Mouse (Mus musculus): ENCODE data around the gene Scml4.

Scml4 gene

GRCm38 (mm10) chr10:42861446-42861845, 1.3 kb downstream of the Scml4 start:
- CTCF ChIA-PET, result no interaction called here

- CTCF ChIA-PET, result interaction anchor here (0.7 kb wide), 2 partner anchors 48 to 89 kb away, joined by 3 read pairs; no protein-coding TSS in a partner anchor
These were observed 2.1 kb downstream of the Scml4 start for GRCm38 (mm10) chr10:42862102-42862740.

GRCm38 (mm10) chr10:42862806-42863205, 2.6 kb downstream of the Scml4 start:
- CTCF ChIA-PET, result interaction anchor here (0.7 kb wide), 1 partner anchor 49 kb away, joined by 3 read pairs; no protein-coding TSS in a partner anchor

- CTCF ChIA-PET, result interaction anchor here (0.6 to 1.2 kb wide), 3 partner anchors 13 to 1527 kb away, joined by 3 read pairs; no protein-coding TSS in a partner anchor
These were observed 3.6 kb downstream of the Scml4 start for GRCm38 (mm10) chr10:42863621-42864391.

- CTCF ChIA-PET, result no interaction called here
These were observed 4.5 kb downstream of the Scml4 start for GRCm38 (mm10) chr10:42864696-42865095.

GRCm38 (mm10) chr10:42868416-42868815, 8.2 kb downstream of the Scml4 start:
- CTCF ChIA-PET, result no interaction called here

- CTCF ChIA-PET, result no interaction called here
These were observed 9.3 kb downstream of the Scml4 start for GRCm38 (mm10) chr10:42869467-42869866.

GRCm38 (mm10) chr10:42872269-42873010, 12.3 kb downstream of the Scml4 start:
- CTCF ChIA-PET, result interaction anchor here (0.6 kb wide), 1 partner anchor 80 kb away, joined by 10 read pairs; no protein-coding TSS in a partner anchor

- CTCF ChIA-PET, result interaction anchor here (0.5 kb wide), 1 partner anchor 398 kb away, joined by 3 read pairs; no protein-coding TSS in a partner anchor
These were observed 13.0 kb downstream of the Scml4 start for GRCm38 (mm10) chr10:42873077-42873595.

GRCm38 (mm10) chr10:42876172-42876571, 16.0 kb downstream of the Scml4 start:
- CTCF ChIA-PET, result interaction anchor here (0.6 to 1.3 kb wide), 4 partner anchors 9 to 38 kb away, joined by 3 to 11 read pairs (median 4); no protein-coding TSS in a partner anchor

- CTCF ChIA-PET, result interaction anchor here (0.9 kb wide), 1 partner anchor 9 kb away, joined by 4 read pairs; no protein-coding TSS in a partner anchor
These were observed 19.1 kb downstream of the Scml4 start for GRCm38 (mm10) chr10:42879269-42879681.

- CTCF ChIA-PET, result no interaction called here
These were observed 19.5 kb downstream of the Scml4 start for GRCm38 (mm10) chr10:42879682-42880081.

GRCm38 (mm10) chr10:42887040-42887439, 26.9 kb downstream of the Scml4 start:
- CTCF ChIA-PET, result no interaction called here

- CTCF ChIA-PET, result interaction anchor here (1.1 to 1.2 kb wide), 2 partner anchors 9 to 45 kb away, joined by 3 to 4 read pairs; no protein-coding TSS in a partner anchor
These were observed 28.1 kb downstream of the Scml4 start for GRCm38 (mm10) chr10:42888241-42888640.

- CTCF ChIA-PET, result no interaction called here
These were observed 30.2 kb downstream of the Scml4 start for GRCm38 (mm10) chr10:42890365-42890764.

GRCm38 (mm10) chr10:42892250-42892649, 32.1 kb downstream of the Scml4 start:
- CTCF ChIA-PET, result no interaction called here

GRCm38 (mm10) chr10:42892987-42893386, 32.8 kb downstream of the Scml4 start:
- CTCF ChIA-PET, result no interaction called here

- CTCF ChIA-PET, result interaction anchor here (0.5 kb wide), 2 partner anchors 23 to 1109 kb away, joined by 3 to 10 read pairs; no protein-coding TSS in a partner anchor
These were observed 33.7 kb downstream of the Scml4 start for GRCm38 (mm10) chr10:42893857-42894256.

- CTCF ChIA-PET, result interaction anchor here (0.5 kb wide), 2 partner anchors 22 to 1108 kb away, joined by 3 to 10 read pairs; no protein-coding TSS in a partner anchor
These were observed 34.1 kb downstream of the Scml4 start for GRCm38 (mm10) chr10:42894263-42894662.

GRCm38 (mm10) chr10:42894696-42895095, 34.5 kb downstream of the Scml4 start:
- CTCF ChIA-PET, result interaction anchor here (0.5 kb wide), 1 partner anchor 22 kb away, joined by 10 read pairs; no protein-coding TSS in a partner anchor

- CTCF ChIA-PET, result no interaction called here
These were observed 36.5 kb downstream of the Scml4 start for GRCm38 (mm10) chr10:42896621-42897020.
